Mouse (Mus musculus) adrenal gland, postnatal 14 days (tissue): Measurements from ENCODE around the gene BC034090. TPM values are rescaled to one million over a fixed set of nuclear protein-coding genes. Genes with fewer than 3 reads are reported as not detected.
"Not testable (repeated sequence)": the region's sequence is repeated elsewhere in the genome, so short reads cannot be mapped to it uniquely, and the experiment has no call there.

ENCODE experiments used
- DNase-seq: peaks from one replicate; pipeline ENCODE4 v3.0.0; 2021; ENCODE audit warnings: mixed read lengths
- long read RNA-seq, 2 experiments: library from polyadenylated mRNA; stranded (forward); transcript quantifications; one replicate each; pipeline ENCODE4 v2.0.0; 2021
- total RNA-seq: library from RNA; stranded (reverse); gene quantifications from 2 replicates; pipeline ENCODE4 v1.2.3, GENCODE M21; 2021

The BC034090 gene
- total RNA-seq, result 26.9 and 32.3 TPM in 2 replicates
- long read RNA-seq, experiment 1, full-length matches to known transcripts, result 6 of 9 reads
- long read RNA-seq, experiment 1, partial matches to known transcripts, result 3 of 9 reads
- long read RNA-seq, experiment 1, other reads (novel, unspliced or antisense), result 0 of 9 reads
- long read RNA-seq, experiment 2, full-length matches to known transcripts, result 6 of 8 reads
- long read RNA-seq, experiment 2, partial matches to known transcripts, result 2 of 8 reads
- long read RNA-seq, experiment 2, other reads (novel, unspliced or antisense), result 0 of 8 reads

DNA sequence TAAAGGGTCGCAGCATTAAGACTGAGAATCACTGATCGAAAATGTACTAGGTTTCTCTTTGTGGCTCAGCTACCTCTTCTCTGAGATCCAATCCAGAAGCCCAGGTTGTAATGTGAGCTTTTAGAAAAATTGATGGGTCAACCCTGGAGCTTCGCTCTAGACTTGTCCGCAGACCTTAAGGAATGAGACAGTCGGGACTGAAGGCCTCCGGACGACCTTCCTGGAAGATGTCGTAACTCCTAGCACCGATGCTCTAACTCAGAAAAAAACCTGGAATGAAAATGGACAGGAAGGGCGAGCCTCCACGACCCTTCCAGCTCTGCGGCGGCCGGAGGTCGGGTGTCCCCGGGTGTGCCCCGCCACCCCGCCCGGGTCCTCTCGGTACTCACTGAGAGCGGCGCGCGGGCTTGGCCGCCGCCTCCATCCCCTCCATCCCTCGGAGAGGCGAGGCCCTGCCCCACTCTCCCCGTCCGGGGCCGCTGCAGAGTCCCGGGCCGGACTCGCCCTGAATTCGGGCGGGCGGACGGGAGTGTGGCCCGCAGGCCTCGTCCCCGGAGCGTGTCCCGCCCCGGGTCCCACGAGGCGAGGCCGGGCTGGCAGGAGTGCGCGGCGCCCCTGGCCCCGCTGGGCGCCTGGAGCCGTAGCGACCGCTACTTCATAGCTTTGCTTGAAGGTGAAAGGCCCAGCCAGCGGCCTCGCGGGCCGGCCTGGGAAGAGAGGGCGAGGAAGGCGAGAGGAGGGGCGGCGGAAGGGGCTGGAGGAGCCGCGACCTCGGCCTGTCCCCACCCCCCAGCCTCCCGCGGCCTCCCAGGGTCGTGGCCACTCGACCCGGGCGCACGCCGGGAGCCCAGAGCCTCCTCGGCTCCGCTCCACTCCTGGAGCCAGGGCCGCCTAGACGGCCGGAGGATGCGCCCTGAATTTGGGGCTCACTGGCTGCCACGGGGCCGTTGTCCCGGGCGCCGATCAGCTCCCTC lies at the start of gene BC034090:
Gene BC034090 (minus strand): TSS at position 648 of the 974 bp plus-strand sequence.
- peak; percentile 86 for DNase-seq

DNA sequence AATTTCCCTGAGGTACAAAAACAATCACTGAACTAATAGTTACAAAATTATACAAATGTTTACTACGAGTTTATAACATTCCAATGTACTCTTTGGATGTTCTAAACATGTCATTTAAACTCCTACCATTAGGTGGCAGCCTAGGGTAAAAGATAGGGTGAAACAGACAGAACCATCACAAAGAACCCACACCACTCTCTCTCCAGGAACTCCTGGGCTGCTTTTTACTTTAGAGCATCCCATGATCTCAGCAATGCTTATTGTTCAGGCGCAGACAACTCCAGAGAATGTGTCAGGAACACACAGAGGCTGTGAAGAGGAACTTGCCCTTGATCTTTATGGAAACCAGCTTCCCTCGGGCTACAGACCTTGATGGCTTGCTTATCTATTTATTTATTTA lies 49.2 kb upstream of the BC034090 start:
- DNase-seq, result peak; percentile 43

DNA sequence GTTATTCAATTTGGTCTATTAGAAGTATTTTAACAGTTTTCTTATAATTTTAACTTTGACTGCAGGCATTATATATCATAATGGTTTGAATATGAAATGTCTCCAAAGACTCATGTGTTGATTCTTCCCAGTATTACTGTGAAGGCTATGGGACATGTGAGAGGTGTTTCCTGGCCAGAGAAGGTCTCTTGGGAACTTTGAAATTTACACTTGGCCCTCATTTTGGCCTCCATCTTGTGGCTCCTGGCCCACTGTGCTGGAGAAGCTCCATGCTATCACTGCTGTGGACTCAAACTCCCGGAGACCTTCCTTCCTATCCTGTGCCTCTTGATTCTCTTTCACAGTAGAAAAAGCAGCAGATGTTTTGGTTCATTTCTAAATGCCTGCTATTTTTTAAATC lies 45.2 kb upstream of the BC034090 start:
- no peak for DNase-seq

DNA sequence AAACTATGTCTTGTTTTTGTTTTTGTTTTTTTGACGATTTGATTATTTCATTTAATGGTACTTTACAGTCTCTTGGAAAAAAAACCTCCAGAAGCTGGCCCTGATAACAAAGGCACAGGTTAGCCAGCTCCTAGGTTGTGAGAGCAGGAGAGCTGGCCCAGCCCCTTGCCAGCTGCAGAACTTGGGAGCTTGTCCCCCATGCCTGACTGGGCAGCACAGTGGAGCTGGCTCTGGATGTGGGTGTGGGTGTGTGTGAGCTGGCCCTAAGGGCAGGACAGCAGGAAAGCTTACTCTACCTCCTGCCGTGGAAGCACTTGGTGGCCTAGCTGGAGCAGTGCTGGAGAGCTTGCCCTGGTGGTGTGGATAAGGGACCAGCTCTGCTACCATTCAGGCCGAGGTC lies 43.8 kb upstream of the BC034090 start:
- DNase-seq, result no peak

DNA sequence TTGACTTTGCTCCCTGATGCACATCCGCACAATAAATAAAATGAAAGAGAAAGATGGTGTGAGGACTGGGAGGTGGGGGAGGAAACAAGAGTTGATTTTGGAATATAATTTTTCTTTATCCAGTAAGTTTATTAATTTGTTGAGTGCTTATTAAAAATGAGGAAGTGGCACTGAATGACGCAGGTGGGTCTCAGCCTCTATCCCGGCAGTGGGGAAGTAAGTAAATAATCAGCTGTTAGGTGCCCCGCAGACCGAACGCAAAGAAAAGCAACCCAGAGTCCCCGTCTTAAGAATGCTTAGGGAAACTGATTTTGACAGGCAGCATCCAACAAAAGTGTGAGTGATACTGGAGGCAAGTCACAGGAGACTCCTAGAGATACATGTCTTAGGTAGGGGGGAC lies 39.6 kb upstream of the BC034090 start:
- no peak for DNase-seq

DNA sequence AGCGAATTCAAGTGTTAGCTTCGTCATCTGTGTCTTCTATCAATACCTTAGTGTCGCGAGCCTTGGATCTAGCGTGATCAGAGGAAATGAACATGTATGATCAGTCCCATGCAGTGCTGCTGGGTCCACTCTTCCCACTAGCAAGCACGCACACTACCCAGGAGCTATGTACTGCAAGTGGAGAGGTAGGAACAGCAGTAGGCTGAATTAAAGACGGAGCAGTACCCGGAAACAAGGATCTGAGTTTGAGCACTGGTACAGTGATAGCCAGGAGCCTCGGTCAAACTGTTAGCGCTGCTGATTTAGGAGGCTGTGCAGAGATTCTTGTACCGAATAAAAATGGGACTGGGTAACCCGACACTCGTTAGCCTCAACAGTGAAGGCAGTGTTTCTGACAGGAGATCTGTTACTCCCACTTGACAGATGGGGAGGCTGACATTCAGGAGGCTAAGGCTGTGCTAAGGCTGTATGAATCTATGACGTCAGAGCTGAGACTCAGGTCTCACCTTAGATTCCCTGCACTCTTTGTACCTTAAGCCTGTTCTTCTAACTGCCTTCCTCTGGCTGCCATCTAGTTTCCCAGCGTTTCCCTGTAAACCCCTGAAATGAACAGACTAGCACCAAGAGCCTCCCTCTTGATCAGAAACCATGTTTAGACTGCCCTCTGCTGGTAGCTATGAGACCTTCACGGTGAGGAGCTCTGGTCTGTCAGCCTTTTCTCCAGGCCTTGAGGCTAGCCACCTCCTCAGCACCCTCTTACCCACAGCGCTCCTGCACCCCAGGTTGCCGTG lies 37.0 kb upstream of the BC034090 start:
- DNase-seq, result peak; percentile 83

DNA sequence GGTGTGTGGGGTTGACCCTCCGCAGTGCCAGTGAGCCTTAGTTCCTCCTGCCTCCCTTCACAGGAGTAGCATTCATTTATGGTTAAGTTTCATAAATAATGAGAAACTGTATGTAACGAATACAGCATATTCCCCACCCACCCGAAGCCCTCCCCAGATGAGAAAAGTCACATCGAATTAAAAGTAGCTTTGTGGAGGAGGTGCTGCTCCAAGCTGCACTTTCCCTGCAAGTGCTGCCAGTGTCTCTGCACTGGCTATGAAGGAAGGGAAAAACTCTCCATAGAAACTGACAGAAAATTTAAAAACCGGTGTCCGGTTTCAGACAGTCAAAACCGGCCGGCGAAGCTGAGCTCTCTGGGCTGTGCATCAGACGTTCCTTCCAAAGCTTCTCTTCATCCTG lies 36.1 kb upstream of the BC034090 start:
- DNase-seq, result no peak

DNA sequence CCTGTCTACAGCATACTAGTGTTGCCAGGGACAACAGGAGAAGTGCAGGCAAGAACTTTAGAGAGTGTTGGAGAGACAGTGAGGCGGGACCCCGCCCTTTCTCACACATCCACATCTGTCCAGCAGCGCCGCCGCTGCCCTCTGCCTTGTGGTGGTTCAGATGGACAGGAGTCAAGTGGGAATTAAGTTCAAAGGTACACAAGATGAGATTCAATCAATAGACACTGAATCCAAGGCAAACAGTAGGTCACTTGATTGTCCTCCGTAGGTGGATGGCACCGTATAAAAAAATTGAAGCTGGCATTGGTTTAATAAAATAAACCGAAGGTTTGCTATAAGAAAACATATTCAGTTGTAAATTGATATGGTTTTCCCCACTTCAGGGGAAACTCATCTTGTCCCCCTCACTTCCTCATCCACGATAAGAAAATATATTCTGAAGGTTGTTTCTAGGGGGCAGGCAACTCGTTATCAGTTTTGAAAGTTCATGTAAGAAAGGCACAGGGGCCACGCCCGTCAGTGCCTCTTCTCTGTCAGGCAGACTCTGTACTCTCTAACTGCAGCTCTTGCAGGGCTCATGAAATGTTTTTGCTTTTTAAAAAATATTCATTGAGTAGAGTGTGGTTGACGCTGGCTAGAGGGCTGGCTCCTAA lies 32.3 kb upstream of the BC034090 start:
- DNase-seq, result no peak

DNA sequence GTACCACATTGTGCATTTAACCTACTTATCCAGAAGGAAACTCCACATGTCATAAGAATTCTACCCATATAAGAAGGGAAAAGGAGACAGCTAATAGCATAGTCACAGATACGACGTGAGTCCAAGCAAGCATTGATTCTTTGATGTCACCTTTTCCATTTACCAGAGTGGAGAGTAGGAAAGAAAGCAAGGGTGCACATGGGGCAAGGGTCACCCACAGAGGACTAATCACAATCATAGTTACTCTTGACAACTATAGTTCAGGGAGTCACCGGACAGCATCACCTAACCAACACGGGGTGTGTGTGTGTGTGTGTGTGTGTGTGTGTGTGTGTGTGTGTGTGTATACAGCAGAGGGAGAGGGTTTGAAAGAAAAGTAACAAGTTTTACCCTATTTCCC lies 31.5 kb upstream of the BC034090 start:
- DNase-seq, result no peak

DNA sequence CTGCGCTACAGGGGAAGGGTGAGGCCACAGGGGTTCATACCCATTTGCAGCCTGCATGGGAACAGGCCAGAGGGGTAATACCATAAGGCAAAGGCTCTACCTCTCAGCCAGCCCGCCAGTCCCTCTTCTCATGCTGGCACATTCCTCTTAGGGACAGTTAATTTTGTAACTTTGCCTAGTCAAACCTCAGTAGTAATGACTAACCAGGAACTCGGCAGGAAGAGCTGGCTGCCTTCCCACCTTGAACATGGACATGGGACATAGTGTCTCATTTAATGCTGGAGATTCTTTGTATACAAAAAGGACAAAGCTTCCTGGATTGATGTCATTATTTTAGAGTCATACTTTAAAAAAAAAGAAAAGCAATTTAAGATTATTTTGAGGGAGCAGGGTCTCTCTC lies 30.7 kb upstream of the BC034090 start:
- peak; percentile 67 for DNase-seq

DNA sequence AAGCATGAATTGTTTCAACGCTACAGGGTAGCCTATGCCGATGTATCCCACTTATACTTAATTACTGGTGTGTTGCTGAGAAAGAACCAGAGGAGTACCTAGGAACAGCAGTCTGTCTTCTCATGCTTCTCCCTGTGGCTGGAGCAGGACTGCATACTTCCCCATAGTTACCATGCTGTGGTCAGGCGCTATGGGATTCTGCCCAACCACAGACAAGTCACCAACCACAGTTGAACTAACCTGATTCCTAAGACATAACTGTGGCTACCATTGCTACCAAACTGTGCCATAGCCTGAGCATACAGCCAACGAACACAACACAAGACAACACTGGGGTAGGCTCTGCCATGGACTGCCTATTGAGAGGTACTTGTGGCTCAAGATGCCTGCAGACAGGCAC lies 28.7 kb upstream of the BC034090 start:
- DNase-seq, result no peak

DNA sequence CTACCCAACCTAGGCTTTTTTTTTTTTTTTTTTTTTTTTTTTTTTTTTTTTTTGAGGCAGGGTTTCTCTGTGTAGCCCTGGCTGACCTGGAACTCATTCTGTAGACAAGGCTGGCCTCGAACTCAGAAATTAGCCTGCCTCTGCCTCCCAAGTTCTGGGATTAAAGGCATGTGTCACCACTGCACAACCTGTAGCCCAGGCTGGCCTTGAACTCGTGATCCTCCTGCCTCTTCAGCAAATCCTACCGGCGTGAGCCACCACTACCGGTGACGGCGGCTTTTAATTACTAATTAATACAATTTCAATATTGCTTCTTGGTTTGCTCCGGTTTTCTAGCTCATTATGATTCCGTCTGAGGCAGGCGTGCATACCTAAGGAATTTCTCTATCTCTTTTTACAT lies 18.3 kb upstream of the BC034090 start:
- not testable (repeated sequence) for DNase-seq

DNA sequence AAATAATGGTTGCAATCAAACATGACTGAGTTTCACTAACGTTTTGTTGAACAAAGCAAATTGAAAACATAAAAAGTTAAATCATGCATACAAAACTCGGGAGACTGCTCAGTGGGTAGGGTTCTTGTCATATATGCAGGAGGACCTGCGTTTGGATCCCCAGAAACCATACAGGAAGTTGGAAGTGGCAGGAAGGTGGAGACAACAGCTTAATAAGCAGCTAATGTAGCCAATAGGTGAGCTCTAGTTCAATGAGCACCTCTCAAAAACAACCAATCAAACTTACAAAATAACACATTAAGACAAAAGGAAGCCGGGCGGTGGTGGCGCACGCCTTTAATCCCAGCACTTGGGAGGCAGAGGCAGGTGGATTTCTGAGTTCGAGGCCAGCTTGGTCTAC lies 10.1 kb upstream of the BC034090 start:
- DNase-seq, result no peak

DNA sequence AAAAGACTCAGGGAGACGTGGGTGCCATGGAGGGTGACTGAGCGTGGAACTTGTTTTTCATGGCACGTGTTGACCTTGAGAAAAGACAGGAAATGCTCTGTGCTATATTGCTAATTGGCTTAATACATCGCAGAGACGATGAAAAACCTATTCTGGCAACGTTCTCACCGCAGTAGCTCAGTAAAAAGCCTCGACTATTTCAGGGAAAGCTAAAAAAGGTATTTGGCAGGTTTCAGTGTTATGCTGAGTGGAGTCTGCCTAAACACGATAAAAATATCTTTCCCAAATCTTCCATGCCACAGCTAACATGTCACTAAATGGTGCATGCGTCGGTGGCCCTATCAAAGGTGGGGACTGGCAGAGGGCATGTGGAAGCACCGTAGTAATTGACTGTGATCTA lies 8.9 kb upstream of the BC034090 start:
- no peak for DNase-seq

DNA sequence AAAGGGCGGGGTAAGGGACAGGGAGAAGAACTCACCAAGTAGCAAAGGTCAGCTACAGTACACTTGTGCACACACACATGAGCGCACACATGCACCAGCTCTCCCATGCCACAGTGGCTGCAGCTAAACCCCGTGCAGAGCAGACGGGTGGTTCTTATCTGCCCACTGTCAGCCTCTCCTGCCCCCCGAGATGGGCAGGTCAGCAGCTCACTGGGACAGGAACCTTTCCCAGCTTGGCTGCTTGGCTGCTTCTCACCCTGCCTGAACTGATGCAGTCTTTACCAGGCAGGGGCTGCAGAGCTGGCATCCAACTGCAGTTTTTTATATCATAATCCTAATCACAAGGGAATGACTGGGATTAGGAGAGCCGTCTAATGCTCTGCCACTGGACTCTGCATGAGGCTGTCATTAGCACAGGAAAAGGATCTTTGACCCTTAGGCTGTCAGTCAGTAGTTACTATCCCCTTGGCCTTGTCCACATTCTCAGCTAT lies 8.4 kb upstream of the BC034090 start:
- DNase-seq, result no peak

DNA sequence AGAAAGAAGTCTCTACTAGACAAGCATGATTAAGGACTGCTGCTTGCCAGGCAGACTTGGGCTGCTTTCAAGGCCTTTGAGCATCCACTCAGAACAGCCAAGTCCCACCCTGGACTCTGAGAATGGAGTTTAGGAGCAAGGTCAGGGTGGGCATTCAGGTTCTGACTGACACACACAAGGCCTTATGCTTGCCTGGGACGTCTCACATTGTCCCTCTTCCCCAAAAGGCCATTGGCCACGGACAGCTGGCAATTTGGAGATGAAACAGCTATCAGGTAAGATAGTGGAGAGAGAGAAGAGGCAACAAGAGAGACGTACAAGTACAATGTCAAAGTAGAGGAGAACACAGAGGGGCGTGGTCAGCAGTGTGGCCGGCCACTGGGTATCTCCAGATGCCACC lies 7.4 kb upstream of the BC034090 start:
- DNase-seq, result no peak

DNA sequence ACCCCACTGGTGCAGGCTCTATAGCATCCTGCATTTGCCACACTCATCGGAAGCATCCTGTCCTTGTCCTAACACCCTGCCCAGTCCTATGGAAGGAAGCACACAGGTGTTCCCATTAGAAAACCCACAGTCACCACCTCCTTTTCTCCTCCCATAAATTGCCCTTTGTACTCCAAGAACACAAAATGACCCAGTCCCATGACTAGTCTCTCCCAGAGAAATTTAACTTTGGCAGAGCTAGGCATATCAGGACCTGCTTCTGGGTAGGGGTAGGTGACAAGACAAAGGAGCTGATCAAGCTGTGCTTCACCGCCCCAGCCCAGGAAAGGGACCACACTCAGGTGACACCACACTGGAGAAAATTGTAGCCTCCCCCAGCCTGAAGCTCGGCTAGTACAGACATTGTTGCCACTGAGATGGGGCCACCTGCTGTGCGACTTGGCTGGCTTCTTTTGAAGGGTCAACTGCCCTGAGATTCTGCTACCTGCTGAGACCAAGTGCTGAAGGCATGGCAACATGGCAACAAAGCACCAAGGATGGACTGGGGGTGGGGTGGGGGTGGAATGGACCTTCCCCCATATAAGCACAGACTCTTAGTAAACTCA lies 6.4 kb upstream of the BC034090 start:
- no peak for DNase-seq

DNA sequence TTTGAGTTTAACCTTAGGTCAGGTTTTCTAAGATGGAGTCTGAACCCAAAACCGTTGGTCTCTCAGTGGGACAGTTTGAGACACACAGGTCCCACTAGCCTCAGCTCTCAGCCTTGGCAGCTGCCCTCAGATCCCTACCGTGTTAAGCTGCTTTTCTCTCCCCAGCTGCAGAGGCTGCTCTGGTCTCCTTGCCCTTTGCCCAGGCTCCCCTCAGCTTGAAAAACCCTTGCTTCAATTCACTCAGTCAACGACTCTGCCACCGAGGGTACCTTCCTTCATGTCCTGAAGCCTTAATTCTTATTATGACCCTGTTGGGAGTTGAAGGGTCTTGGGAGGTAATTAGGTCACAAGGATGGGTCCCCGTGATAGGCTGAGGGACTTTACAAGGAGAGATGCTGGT lies 5.7 kb upstream of the BC034090 start:
- no peak for DNase-seq

DNA sequence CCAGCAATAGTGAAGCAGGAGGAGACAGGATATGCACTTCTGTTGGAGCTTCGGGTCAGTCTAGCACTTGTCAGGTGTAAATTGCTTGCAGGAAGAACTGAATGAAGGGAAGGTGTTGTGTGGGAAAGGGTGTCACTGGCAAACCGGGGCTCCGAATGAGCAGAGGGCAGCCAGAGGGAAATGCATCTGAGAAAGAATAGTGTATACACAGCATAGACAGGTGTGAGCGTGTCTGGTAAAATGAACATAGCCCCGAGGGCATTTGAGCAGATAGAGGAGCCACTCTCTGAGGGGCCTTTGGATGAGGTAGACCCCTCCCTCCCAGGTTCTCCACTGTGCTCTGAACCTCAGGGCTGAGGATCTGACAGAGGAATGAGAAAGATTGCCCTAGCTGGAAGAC lies 3.8 kb upstream of the BC034090 start:
- no peak for DNase-seq

DNA sequence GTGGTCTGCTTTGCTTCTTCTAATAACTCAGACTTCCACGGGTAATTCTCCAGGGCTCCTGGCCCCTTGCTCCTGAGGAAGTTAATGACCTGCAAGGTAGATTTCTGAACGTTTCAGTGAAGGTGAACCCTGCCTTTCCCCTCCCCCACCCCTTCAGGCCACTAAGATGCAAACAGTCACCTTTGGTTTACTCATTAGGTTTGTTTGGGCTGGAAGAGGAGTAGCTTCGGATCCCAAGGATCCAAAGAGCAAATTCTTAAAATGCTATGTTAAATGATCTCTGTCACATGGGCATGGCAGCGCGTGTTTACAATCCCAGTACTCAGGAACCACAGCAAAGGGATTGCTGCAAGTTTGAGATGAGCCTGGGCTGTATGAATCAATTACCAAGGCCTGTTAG lies 3.2 kb upstream of the BC034090 start:
- DNase-seq, result no peak

DNA sequence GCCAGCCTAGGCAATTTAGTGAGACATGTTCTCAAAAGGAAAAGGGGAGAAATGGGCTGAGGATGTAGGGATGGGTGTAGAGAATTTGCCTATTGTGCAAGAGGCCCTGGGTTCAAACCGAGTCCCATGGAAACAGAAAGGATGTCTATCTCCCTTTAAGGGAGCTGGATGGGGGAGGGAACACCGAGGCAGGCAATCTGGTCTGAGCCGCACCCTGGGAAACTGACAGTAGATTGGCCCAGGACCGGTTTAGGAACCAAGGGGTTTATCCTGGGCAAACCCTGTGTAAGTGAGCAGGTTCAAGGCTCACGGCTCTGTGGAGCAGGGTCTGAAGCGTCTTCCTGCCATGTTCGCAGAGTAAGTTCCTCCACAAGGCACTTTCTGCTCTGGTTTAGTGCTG lies 1.3 kb upstream of the BC034090 start:
- DNase-seq, result no peak

DNA sequence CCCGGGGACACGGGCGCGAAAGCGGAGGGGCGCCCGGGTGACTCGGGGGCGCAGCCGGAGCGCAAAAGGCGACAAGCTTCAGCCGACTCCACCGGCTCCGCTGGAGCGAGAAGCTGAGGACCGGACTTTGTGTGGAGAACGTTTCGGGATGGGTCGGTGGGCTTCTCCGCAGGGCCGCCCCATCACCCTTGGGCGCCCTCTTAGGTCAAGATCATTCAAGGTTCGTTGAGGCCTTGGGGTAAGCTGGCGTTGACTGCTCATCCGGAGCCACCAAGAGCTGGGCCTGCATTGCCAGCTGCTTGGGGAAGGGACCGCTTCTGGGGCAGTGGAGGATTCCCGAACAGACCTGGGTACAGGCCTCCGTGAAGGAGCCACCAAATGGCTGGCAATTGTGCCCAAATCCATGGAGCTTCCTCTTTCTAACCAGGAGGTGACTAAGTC lies 547 bp upstream of the BC034090 start:
- DNase-seq, result peak; percentile 68
